Mouse (Mus musculus): ENCODE results near the gene Tmem178. TPM values are rescaled to one million over a fixed set of nuclear protein-coding genes. Genes with fewer than 3 reads are reported as not detected.

The Tmem178 gene
- polyA plus RNA-seq, 1 experiment, result 19.9 TPM

DNA sequence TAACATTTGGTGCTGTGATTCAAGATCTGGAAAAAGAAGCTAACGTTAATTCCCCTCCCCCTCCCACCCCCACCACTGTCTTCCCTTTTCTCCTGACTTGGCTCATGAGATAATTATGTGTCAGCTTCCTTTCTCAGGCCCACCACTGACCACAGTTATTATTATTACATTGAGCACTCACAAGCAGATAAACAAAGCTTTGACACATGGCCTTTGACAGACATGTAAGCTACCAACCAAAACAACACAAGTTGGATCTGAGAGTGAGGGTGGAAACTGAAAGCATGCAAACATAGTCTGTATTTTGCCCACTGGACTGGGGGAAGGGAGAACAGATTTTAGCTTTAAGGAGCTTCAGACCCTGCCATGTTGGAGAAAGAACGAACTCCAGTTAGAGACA lies 52.8 kb downstream of the Tmem178 start:
- Histone ChIP-seq H3K27me3 (replicated peaks; ENCODE audit: control insufficient read depth, insufficient read depth, low read length) (no peaks in the 10 kb centered on the region), H3K27ac (ENCODE audit: insufficient read depth, low read depth, low read length) (no peak overlapping the region), H3K4me1 (ENCODE audit: control insufficient read depth, insufficient read depth, low read length) (no peaks in the 10 kb centered on the region), H3K36me3 (ENCODE audit: control insufficient read depth, insufficient read depth, low read length) (no peaks in the 10 kb centered on the region), H3K4me3 (ENCODE audit: insufficient read depth, low read depth, low read length) (no peak overlapping the region)
- TF ChIP-seq POLR2A (IDR thresholded peaks at IDR 0.05; ENCODE audit: low read depth, low read length), result no peak
- TF ChIP-seq CTCF (conservative IDR thresholded peaks at IDR 0.05; ENCODE audit: insufficient read depth, insufficient read length, low read depth, low read length), result no peak
- DNase-seq, result no peak
- 78% methylated on average over 2 of the region's 2 CpGs for WGBS

DNA sequence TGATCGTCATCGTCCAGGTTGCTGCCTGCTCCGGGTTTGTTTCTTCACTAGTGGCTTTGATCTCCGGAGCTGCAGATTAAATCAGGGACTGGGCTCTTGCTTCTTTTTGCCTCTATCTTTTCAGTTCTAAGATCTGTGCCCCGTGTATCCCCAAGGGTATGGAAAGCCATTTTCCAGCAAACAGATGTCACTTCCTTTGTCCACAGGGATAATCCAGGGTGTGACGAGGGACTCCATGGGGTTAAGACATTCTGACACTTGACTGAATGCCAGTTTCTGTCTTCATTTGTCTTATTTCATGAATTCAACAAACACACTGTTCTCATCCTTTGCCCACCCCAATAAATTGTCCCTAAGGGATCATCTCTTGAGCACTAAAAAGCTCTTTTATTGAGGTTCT lies 54.5 kb downstream of the Tmem178 start:
- no peak for DNase-seq
- 67% methylated on average over 6 of the region's 6 CpGs for WGBS
- no peaks in the 10 kb centered on the region; the same call in 1 of the 2 replicates for H3K36me3 ChIP-seq (ENCODE audit: control insufficient read depth, insufficient read depth, low read length)
- no peaks in the 10 kb centered on the region for H3K27me3 ChIP-seq (replicated peaks; ENCODE audit: control insufficient read depth, insufficient read depth, low read length)
- TF ChIP-seq CTCF (conservative IDR thresholded peaks at IDR 0.05; ENCODE audit: insufficient read depth, insufficient read length, low read depth, low read length), result no peak
- no peak for TF ChIP-seq POLR2A (IDR thresholded peaks at IDR 0.05; ENCODE audit: low read depth, low read length)
- H3K4me3 ChIP-seq (ENCODE audit: insufficient read depth, low read depth, low read length), result no peak overlapping the region
- no peak overlapping the region for H3K27ac ChIP-seq (ENCODE audit: insufficient read depth, low read depth, low read length)
- H3K4me1 ChIP-seq (ENCODE audit: control insufficient read depth, insufficient read depth, low read length), result no peaks in the 10 kb centered on the region

DNA sequence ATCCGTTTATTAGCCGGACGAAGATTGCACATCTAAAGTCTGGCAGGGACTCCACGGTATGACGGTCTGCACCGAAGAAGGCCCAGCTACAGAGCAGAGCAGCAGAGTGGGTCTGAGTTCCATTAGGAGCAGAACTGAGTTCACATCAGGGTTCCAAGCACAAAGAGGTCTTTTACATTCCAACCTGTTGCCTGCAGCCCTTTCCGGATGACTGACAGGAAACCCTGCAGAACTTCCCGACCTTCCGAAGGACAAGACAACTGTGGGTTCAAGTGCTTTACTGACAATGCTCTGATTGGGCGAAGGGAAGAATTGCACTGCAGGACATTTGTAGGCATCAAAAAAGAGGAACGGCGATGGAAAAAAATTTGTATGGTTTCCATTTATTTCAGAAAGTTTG lies 56.6 kb downstream of the Tmem178 start:
- DNase-seq, result no peak
- Histone ChIP-seq H3K4me1 (ENCODE audit: control insufficient read depth, insufficient read depth, low read length) (no peaks in the 10 kb centered on the region), H3K27me3 (replicated peaks; ENCODE audit: control insufficient read depth, insufficient read depth, low read length) (no peaks in the 10 kb centered on the region), H3K36me3 (ENCODE audit: control insufficient read depth, insufficient read depth, low read length) (no peaks in the 10 kb centered on the region; the same call in 1 of the 2 replicates), H3K27ac (ENCODE audit: insufficient read depth, low read depth, low read length) (no peak overlapping the region), H3K4me3 (ENCODE audit: insufficient read depth, low read depth, low read length) (no peak overlapping the region)
- WGBS, result 77% methylated on average over 12 of the region's 12 CpGs
- TF ChIP-seq POLR2A (IDR thresholded peaks at IDR 0.05; ENCODE audit: low read depth, low read length) (no peak), CTCF (conservative IDR thresholded peaks at IDR 0.05; ENCODE audit: insufficient read depth, insufficient read length, low read depth, low read length) (no peak)

DNA sequence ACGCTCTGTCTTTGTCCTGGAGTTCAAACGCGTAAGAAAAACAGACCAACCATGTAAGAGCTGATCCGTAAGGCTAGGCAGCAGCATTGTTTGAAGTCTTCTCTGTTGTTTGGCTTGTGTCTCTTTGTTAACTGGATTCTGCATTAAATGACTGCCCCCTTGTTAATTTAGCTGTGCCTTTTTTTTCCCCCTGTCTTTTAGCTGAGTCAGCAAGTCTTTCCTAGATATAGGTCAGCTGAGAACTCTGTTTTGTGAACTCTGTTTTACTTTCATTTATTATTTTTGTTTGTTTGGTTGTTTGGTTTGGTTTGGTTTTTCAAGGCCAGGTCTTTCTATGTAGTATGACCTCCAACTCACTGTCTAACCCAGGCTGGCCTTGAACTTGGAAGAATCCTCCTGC lies 57.2 kb downstream of the Tmem178 start:
- no peak for DNase-seq
- H3K4me3 ChIP-seq (ENCODE audit: insufficient read depth, low read depth, low read length), result no peak overlapping the region
- no peaks in the 10 kb centered on the region; the same call in 1 of the 2 replicates for H3K36me3 ChIP-seq (ENCODE audit: control insufficient read depth, insufficient read depth, low read length)
- no peak overlapping the region for H3K27ac ChIP-seq (ENCODE audit: insufficient read depth, low read depth, low read length)
- H3K27me3 ChIP-seq (replicated peaks; ENCODE audit: control insufficient read depth, insufficient read depth, low read length), result no peaks in the 10 kb centered on the region
- TF ChIP-seq POLR2A (IDR thresholded peaks at IDR 0.05; ENCODE audit: low read depth, low read length), result no peak
- TF ChIP-seq CTCF (conservative IDR thresholded peaks at IDR 0.05; ENCODE audit: insufficient read depth, insufficient read length, low read depth, low read length), result no peak
- 95% methylated on average over 4 of the region's 4 CpGs for WGBS
- H3K4me1 ChIP-seq (ENCODE audit: control insufficient read depth, insufficient read depth, low read length), result no peaks in the 10 kb centered on the region

DNA sequence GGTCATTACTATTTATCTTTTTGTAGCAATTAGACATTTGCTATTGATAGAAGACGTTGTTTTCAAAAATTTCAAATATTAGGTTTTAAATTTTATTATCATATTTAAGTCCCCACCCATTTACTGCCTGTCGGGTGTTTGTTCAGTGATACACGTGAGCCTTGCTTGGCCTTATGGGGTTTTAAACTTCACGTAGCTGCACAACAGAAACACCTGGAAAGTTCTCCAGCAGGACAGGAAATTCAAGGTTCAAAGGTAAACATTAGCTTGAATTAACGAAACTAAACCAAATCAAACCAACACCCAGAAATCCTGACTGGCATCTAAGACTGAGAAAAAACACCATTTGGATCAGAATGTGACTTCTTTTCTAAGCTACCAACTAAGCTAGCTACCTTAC lies 57.7 kb downstream of the Tmem178 start:
- DNase-seq, result no peak
- H3K4me1 ChIP-seq (ENCODE audit: control insufficient read depth, insufficient read depth, low read length), result no peaks in the 10 kb centered on the region
- H3K27me3 ChIP-seq (replicated peaks; ENCODE audit: control insufficient read depth, insufficient read depth, low read length), result no peaks in the 10 kb centered on the region
- TF ChIP-seq CTCF (conservative IDR thresholded peaks at IDR 0.05; ENCODE audit: insufficient read depth, insufficient read length, low read depth, low read length) (no peak), POLR2A (IDR thresholded peaks at IDR 0.05; ENCODE audit: low read depth, low read length) (no peak)
- no peak overlapping the region for H3K4me3 ChIP-seq (ENCODE audit: insufficient read depth, low read depth, low read length)
- H3K27ac ChIP-seq (ENCODE audit: insufficient read depth, low read depth, low read length), result no peak overlapping the region
- H3K36me3 ChIP-seq (ENCODE audit: control insufficient read depth, insufficient read depth, low read length), result no peaks in the 10 kb centered on the region; the same call in 1 of the 2 replicates
- 58% methylated on average over 5 of the region's 5 CpGs for WGBS

DNA sequence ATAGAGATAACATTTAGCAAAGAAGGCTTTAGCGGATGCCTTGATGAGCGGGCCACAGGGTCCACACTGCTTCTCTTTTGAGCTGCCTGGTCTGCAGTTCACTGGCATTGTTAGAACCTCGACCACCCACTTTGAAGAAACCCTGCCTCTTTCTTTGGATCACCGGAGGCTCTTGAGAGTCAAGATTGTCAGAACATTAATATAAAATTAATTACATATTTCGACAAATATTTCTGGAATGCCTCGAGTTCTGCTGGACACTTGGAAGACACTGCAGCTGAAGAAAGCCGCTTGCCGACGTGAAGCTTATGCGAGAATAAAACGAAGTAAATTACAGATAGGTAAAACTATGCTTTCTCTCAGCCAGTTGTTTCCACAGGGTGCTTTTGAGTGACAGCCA lies 60.0 kb downstream of the Tmem178 start:
- H3K4me3 ChIP-seq (ENCODE audit: insufficient read depth, low read depth, low read length), result no peak overlapping the region
- no peaks in the 10 kb centered on the region for H3K27me3 ChIP-seq (replicated peaks; ENCODE audit: control insufficient read depth, insufficient read depth, low read length)
- no peak overlapping the region for H3K27ac ChIP-seq (ENCODE audit: insufficient read depth, low read depth, low read length)
- no peak for DNase-seq
- no peaks in the 10 kb centered on the region for H3K4me1 ChIP-seq (ENCODE audit: control insufficient read depth, insufficient read depth, low read length)
- H3K36me3 ChIP-seq (ENCODE audit: control insufficient read depth, insufficient read depth, low read length), result no peaks in the 10 kb centered on the region; the same call in 1 of the 2 replicates
- WGBS, result 77% methylated on average over 11 of the region's 11 CpGs
- TF ChIP-seq POLR2A (IDR thresholded peaks at IDR 0.05; ENCODE audit: low read depth, low read length) (no peak), CTCF (conservative IDR thresholded peaks at IDR 0.05; ENCODE audit: insufficient read depth, insufficient read length, low read depth, low read length) (no peak)

DNA sequence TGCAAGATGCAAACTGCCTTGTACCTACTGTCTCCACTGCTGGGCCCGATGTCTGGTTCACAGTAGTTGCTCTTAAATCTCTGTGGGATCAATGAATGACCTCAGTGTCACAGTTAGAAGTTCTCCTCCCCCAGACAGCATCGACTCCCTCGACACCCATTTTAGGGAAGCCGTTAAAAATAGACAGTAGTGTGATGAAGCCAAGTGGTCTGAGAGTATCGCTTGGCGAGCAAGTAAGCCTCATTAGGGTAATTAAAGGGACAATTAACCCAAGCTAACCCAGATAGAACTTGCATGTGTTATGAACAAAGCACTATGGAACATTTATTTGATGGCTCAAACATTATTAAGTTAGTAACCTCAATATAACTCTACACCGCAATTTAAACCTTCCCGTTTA lies 60.9 kb downstream of the Tmem178 start:
- Histone ChIP-seq H3K4me3 (ENCODE audit: insufficient read depth, low read depth, low read length) (no peak overlapping the region), H3K27me3 (replicated peaks; ENCODE audit: control insufficient read depth, insufficient read depth, low read length) (no peaks in the 10 kb centered on the region), H3K4me1 (ENCODE audit: control insufficient read depth, insufficient read depth, low read length) (no peaks in the 10 kb centered on the region), H3K36me3 (ENCODE audit: control insufficient read depth, insufficient read depth, low read length) (no peaks in the 10 kb centered on the region; the same call in 1 of the 2 replicates), H3K27ac (ENCODE audit: insufficient read depth, low read depth, low read length) (no peak overlapping the region)
- no peak for DNase-seq
- TF ChIP-seq POLR2A (IDR thresholded peaks at IDR 0.05; ENCODE audit: low read depth, low read length) (no peak), CTCF (conservative IDR thresholded peaks at IDR 0.05; ENCODE audit: insufficient read depth, insufficient read length, low read depth, low read length) (no peak)
- WGBS, result 35% methylated on average over 8 of the region's 8 CpGs

All from kidney, adult 2 months (tissue).